Mouse (Mus musculus): ENCODE data around the gene Cd72. TPM values are rescaled to one million over a fixed set of nuclear protein-coding genes. Genes with fewer than 3 reads are reported as not detected.

The Cd72 gene
- total and polyA plus RNA-seq, 3 experiments: 24.0 to 61.4 (median 55.9) TPM

DNA sequence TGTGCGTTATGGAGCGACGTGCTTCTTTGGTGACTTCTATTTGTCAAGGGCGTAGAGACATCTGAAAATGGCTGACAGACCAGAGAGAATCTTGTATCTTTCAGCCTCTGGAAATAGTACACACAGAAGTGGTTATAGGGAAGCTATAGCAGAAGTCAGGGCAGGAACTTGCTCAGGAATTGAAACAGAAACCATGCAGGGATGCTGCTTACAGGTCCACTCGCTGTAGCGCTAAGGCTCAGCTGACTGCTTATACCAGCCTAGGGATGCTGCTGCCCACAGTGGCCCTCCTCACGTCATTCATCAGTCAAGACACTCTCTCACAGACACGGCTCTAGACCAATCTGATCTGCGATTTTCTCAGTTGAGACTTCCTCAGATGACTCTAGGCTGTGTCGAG is 15.9 kb upstream of the Cd72 start:
- H3K4me2 ChIP-seq (ENCODE audit: insufficient read depth, low read depth, poor library complexity, severe bottlenecking): no peak overlapping the region
- H3K4me1 ChIP-seq (ENCODE audit: control insufficient read depth in 1 of 2, insufficient read depth in 2 of 2): peaks cover 10 to 40% of the 10 kb centered on the region in 2 experiments
- in situ Hi-C loops (cut with MboI; ENCODE audit: low pct_ligation_motif_present, low pct_unique_long_range_greater_than_20kb, low sequenced_read_pairs) (no loop called here), dilution Hi-C loops (cut with MboI; ENCODE audit: extremely low pct_ligation_motif_present, extremely low pct_unique_long_range_greater_than_20kb, low sequenced_read_pairs) (no loop called here)
- H3K9ac ChIP-seq (ENCODE audit: insufficient read depth, low read depth): no peak overlapping the region
- no peak for TF ChIP-seq CHD2 (IDR thresholded peaks at IDR 0.05; ENCODE audit: low read length)
- no peak for TF ChIP-seq ETS1 (conservative IDR thresholded peaks at IDR 0.05; ENCODE audit: low read depth, low read length)
- no peak for TF ChIP-seq NELFE (IDR thresholded peaks at IDR 0.05; ENCODE audit: low read depth, low read length)
- H3K9me3 ChIP-seq (replicated peaks; ENCODE audit: low read length): peaks cover 9% of the 10 kb centered on the region
- no peaks in the 10 kb centered on the region for H3K79me2 ChIP-seq (replicated peaks; ENCODE audit: control insufficient read depth, extremely low read depth, insufficient read depth, poor library complexity, severe bottlenecking)
- H3K27ac ChIP-seq (ENCODE audit: insufficient read depth, low read depth): no peak overlapping the region
- no peak overlapping the region for H3K4me3 ChIP-seq (replicated peaks in 1 of 3; ENCODE audit: low read depth in 2 of 3, low read length in 2 of 3, poor library complexity in 1 of 3)
- DNase-seq (ENCODE audit: extremely low read depth): no peak
- no peaks in the 10 kb centered on the region for H3K36me3 ChIP-seq (replicated peaks in 1 of 2; ENCODE audit: control insufficient read depth in 1 of 2, insufficient read depth in 1 of 2, low read length in 1 of 2)
- no peaks in the 10 kb centered on the region for H3K27me3 ChIP-seq (replicated peaks)

DNA sequence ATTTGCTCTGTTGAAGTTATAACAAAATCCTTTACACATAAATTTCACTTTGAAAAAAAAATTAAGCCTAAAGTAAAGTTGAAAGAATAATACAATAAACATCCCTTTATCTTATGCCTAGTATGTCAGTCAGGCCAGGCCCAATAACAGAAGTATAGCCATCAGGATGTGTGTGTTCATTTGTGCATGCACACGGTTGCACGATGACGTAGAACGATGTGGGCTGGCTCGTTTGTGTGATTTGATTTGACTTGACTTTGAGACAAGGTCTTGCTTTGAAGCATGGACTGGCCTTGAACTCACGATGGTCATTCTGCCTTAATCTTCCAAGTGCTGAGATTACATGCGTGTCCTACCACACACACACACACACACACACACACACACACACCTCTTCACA is 12.4 kb upstream of the Cd72 start:
- Histone ChIP-seq H3K36me3 (replicated peaks in 1 of 2; ENCODE audit: control insufficient read depth in 1 of 2, insufficient read depth in 1 of 2, low read length in 1 of 2) (no peaks in the 10 kb centered on the region), H3K27ac (ENCODE audit: insufficient read depth, low read depth) (no peak overlapping the region), H3K4me1 (ENCODE audit: control insufficient read depth in 1 of 2, insufficient read depth in 2 of 2) (peaks cover 0 to 15% of the 10 kb centered on the region in 2 experiments; a peak in 2 of 4 replicates), H3K79me2 (replicated peaks; ENCODE audit: control insufficient read depth, extremely low read depth, insufficient read depth, poor library complexity, severe bottlenecking) (no peaks in the 10 kb centered on the region), H3K27me3 (replicated peaks) (no peaks in the 10 kb centered on the region), H3K9me3 (replicated peaks; ENCODE audit: low read length) (peaks cover 14% of the 10 kb centered on the region), H3K4me2 (ENCODE audit: insufficient read depth, low read depth, poor library complexity, severe bottlenecking) (no peak overlapping the region), H3K4me3 (replicated peaks in 1 of 3; ENCODE audit: low read depth in 2 of 3, low read length in 2 of 3, poor library complexity in 1 of 3) (no peak overlapping the region), H3K9ac (ENCODE audit: insufficient read depth, low read depth) (no peak overlapping the region)
- TF ChIP-seq ZC3H11A (IDR thresholded peaks at IDR 0.05; ENCODE audit: low read depth, low read length) (no peak), BHLHE40 (IDR thresholded peaks at IDR 0.05; ENCODE audit: low read depth, low read length) (no peak), JUND (conservative IDR thresholded peaks at IDR 0.05; ENCODE audit: low read depth, low read length) (no peak), MXI1 (IDR thresholded peaks at IDR 0.05; ENCODE audit: low read depth, low read length) (no peak), ETS1 (conservative IDR thresholded peaks at IDR 0.05; ENCODE audit: low read depth, low read length) (no peak), HCFC1 (IDR thresholded peaks at IDR 0.05; ENCODE audit: low read depth, low read length) (no peak), JUN (IDR thresholded peaks at IDR 0.05; ENCODE audit: insufficient read depth, low read depth, low read length) (no peak), NRF1 (IDR thresholded peaks at IDR 0.05; ENCODE audit: low read depth, low read length) (no peak), GABPA (IDR thresholded peaks at IDR 0.05; ENCODE audit: insufficient replicate concordance, low read depth, low read length) (no peak), ZMIZ1 (IDR thresholded peaks at IDR 0.05; ENCODE audit: low read depth, low read length) (no peak), POLR2A (IDR thresholded peaks at IDR 0.05; ENCODE audit: low read depth, low read length) (no peak)
- no peak for DNase-seq (ENCODE audit: extremely low read depth)
- in situ Hi-C loops (cut with MboI; ENCODE audit: low pct_ligation_motif_present, low pct_unique_long_range_greater_than_20kb, low sequenced_read_pairs): no loop called here
- dilution Hi-C loops (cut with MboI; ENCODE audit: extremely low pct_ligation_motif_present, extremely low pct_unique_long_range_greater_than_20kb, low sequenced_read_pairs): no loop called here

- no peaks in the 10 kb centered on the region for H3K27me3 ChIP-seq (replicated peaks)
- in situ Hi-C loops (cut with MboI; ENCODE audit: low pct_ligation_motif_present, low pct_unique_long_range_greater_than_20kb, low sequenced_read_pairs): no loop called here
- H3K79me2 ChIP-seq (replicated peaks; ENCODE audit: control insufficient read depth, extremely low read depth, insufficient read depth, poor library complexity, severe bottlenecking): no peaks in the 10 kb centered on the region
- DNase-seq (ENCODE audit: extremely low read depth): no peak
- H3K36me3 ChIP-seq (replicated peaks in 1 of 2; ENCODE audit: control insufficient read depth in 1 of 2, insufficient read depth in 1 of 2, low read length in 1 of 2): no peaks in the 10 kb centered on the region
- H3K4me2 ChIP-seq (ENCODE audit: insufficient read depth, low read depth, poor library complexity, severe bottlenecking): no peak overlapping the region
- peaks cover 0 to 15% of the 10 kb centered on the region in 2 experiments; a peak in 2 of 4 replicates for H3K4me1 ChIP-seq (ENCODE audit: control insufficient read depth in 1 of 2, insufficient read depth in 2 of 2)
- H3K9me3 ChIP-seq (replicated peaks; ENCODE audit: low read length): peaks cover 12% of the 10 kb centered on the region
- H3K27ac ChIP-seq (ENCODE audit: insufficient read depth, low read depth): no peak overlapping the region
- no peak overlapping the region for H3K4me3 ChIP-seq (replicated peaks in 1 of 3; ENCODE audit: low read depth in 2 of 3, low read length in 2 of 3, poor library complexity in 1 of 3)
- TF ChIP-seq POLR2AphosphoS2 (IDR thresholded peaks at IDR 0.05; ENCODE audit: low read depth, low read length): no peak
- TF ChIP-seq E2F4 (IDR thresholded peaks at IDR 0.05; ENCODE audit: insufficient replicate concordance, low read depth, low read length): no peak
- TF ChIP-seq CTCF (conservative IDR thresholded peaks at IDR 0.05 in 1 of 2, IDR thresholded peaks at IDR 0.05 in 1 of 2; ENCODE audit: low read depth in 2 of 2, low read length in 2 of 2): no peak
- no peak for TF ChIP-seq KAT2A (IDR thresholded peaks at IDR 0.05; ENCODE audit: insufficient replicate concordance, low read length)
- TF ChIP-seq MAX (IDR thresholded peaks at IDR 0.05; ENCODE audit: low read length): no peak
- TF ChIP-seq CHD2 (IDR thresholded peaks at IDR 0.05; ENCODE audit: low read length): no peak
- TF ChIP-seq POLR2A (IDR thresholded peaks at IDR 0.05; ENCODE audit: low read depth, low read length): no peak
- no peak for TF ChIP-seq UBTF (IDR thresholded peaks at IDR 0.05; ENCODE audit: low read depth, low read length)
- TF ChIP-seq RCOR1 (conservative IDR thresholded peaks at IDR 0.05; ENCODE audit: low read depth, low read length): no peak
- TF ChIP-seq ETS1 (conservative IDR thresholded peaks at IDR 0.05; ENCODE audit: low read depth, low read length): no peak
- no peak for TF ChIP-seq MEF2A (IDR thresholded peaks at IDR 0.05; ENCODE audit: borderline replicate concordance, low read depth, low read length)
- no peak for TF ChIP-seq ZNF384 (IDR thresholded peaks at IDR 0.05; ENCODE audit: low read depth, low read length)
- TF ChIP-seq USF1 (IDR thresholded peaks at IDR 0.05; ENCODE audit: low read depth, low read length): no peak
- TF ChIP-seq RAD21 (IDR thresholded peaks at IDR 0.05; ENCODE audit: low read depth, low read length): no peak
- dilution Hi-C loops (cut with MboI; ENCODE audit: extremely low pct_ligation_motif_present, extremely low pct_unique_long_range_greater_than_20kb, low sequenced_read_pairs): no loop called here
- H3K9ac ChIP-seq (ENCODE audit: insufficient read depth, low read depth): no peak overlapping the region
These were observed 11.5 kb upstream of the Cd72 start for GRCm38 (mm10) chr4:43465935-43466334.
